Mouse (Mus musculus) midbrain, embryonic 16.5 days (tissue): Measurements from ENCODE around the gene Hlcs. TPM values are rescaled to one million over a fixed set of nuclear protein-coding genes. Genes with fewer than 3 reads are reported as not detected.

Experiments
- ATAC-seq: fragments of 200-750 bp; cut with Nextera tagmentation; 2 replicates; pipeline ENCODE4 v1.8.0; 2017; ENCODE audit warnings: moderate TSS enrichment
- H3K27ac ChIP-seq: fragments of 300-500 bp; sonication (generic); 2 replicates; pipeline ENCODE4 v1.5.1; 2014; ENCODE audit warnings: mild to moderate bottlenecking, low read length, mixed read lengths
- H3K27me3 ChIP-seq: fragments of 300-500 bp; sonication (generic); 2 replicates; pipeline ENCODE4 v1.6.1; 2014; ENCODE audit warnings: low read depth, low read length, mixed read lengths; ENCODE audit not compliant: control insufficient read depth, insufficient read depth
- H3K36me3 ChIP-seq: fragments of 300-500 bp; sonication (generic); 2 replicates; pipeline ENCODE4 v1.6.1; 2014; ENCODE audit warnings: mild to moderate bottlenecking, low read length, moderate library complexity, mixed read lengths; ENCODE audit not compliant: control insufficient read depth, insufficient read depth
- H3K4me1 ChIP-seq: fragments of 300-500 bp; sonication (generic); 2 replicates; pipeline ENCODE4 v1.6.1; 2014; ENCODE audit warnings: mild to moderate bottlenecking, low read length, mixed read lengths; ENCODE audit not compliant: control insufficient read depth, insufficient read depth
- H3K4me2 ChIP-seq: fragments of 300-500 bp; sonication (generic); 2 replicates; pipeline ENCODE4 v1.6.1; 2014; ENCODE audit warnings: mild to moderate bottlenecking, low read length, mixed read lengths
- H3K4me3 ChIP-seq: fragments of 300-500 bp; sonication (generic); 2 replicates; pipeline ENCODE4 v1.5.1; 2014; ENCODE audit warnings: low read depth, mild to moderate bottlenecking, low read length, moderate library complexity, mixed read lengths
- H3K9ac ChIP-seq: fragments of 300-500 bp; sonication (generic); 2 replicates; pipeline ENCODE4 v1.6.1; 2014; ENCODE audit warnings: low read depth, low read length, mixed read lengths
- H3K9me3 ChIP-seq: fragments of 300-500 bp; sonication (generic); replicated peaks from 2 replicates; pipeline ENCODE4 v1.6.1; 2014; ENCODE audit warnings: mild to moderate bottlenecking, low read length, mixed read lengths; ENCODE audit not compliant: control insufficient read depth, poor library complexity, severe bottlenecking
- WGBS: fragments of 180-500 bp; shearing (Covaris S2); extraction: QIAGEN DNeasy Blood & Tissue Kit; methylation state at CpG from one replicate; pipeline ENCODE4 v1.1.7; 2014; 5-methylcytosine and 5-hydroxymethylcytosine counted together
- polyA plus RNA-seq: library from polyadenylated mRNA; unstranded; fragments of >200 nt; fragmentation: Nextera tagmentation; extraction: Ambion mirVana; gene quantifications from 2 replicates; pipeline ENCODE4 v1.2.1, GENCODE M21; 2015

Gene Hlcs
- polyA plus RNA-seq, 1 experiment from 2014 or later = 8.6 TPM

- Histone ChIP-seq H3K9ac (no peak overlapping the region), H3K9me3 (no peaks in the 10 kb centered on the region), H3K36me3 (peaks cover 5% of the 10 kb centered on the region; the same call in 1 of the 2 replicates), H3K4me2 (no peak overlapping the region), H3K4me3 (no peak overlapping the region), H3K27ac (no peak overlapping the region), H3K27me3 (no peaks in the 10 kb centered on the region), H3K4me1 (peaks cover under 1% of the 10 kb centered on the region)
- 99% methylated on average over 3 of the region's 3 CpGs for WGBS
- ATAC-seq = no peak
Observed at GRCm38 (mm10) chr16:94283972-94284371, 29.4 kb downstream of the Hlcs start.

- 84% methylated on average over 6 of the region's 6 CpGs for WGBS
- ATAC-seq = no peak
- no peaks in the 10 kb centered on the region for H3K9me3 ChIP-seq
Observed at GRCm38 (mm10) chr16:94270826-94271225, 42.5 kb downstream of the Hlcs start.

GRCm38 (mm10) chr16:94269635-94270034, 43.7 kb downstream of the Hlcs start:
- 3% methylated on average over 9 of the region's 9 CpGs for WGBS
- no peak overlapping the region for H3K9ac ChIP-seq
- H3K4me1 ChIP-seq = peaks cover 13% of the 10 kb centered on the region; the same call in 1 of the 2 replicates
- ATAC-seq = peak; percentile 77; the same call in 1 of the 2 replicates
- no peaks in the 10 kb centered on the region for H3K36me3 ChIP-seq
- H3K9me3 ChIP-seq = no peaks in the 10 kb centered on the region
- 0 out of 2 replicates have a peak overlapping the region, but pooled peaks have one; percentile 11 for H3K4me3 ChIP-seq
- H3K27me3 ChIP-seq = no peaks in the 10 kb centered on the region
- H3K4me2 ChIP-seq = peak overlapping the region; percentile 43
- no peak overlapping the region for H3K27ac ChIP-seq

More at GRCm38 (mm10) chr16:94270826-94271225, 42.5 kb downstream of the Hlcs start:
- H3K9ac ChIP-seq = no peak overlapping the region
- peaks cover 5% of the 10 kb centered on the region; the same call in 1 of the 2 replicates for H3K4me1 ChIP-seq
- H3K4me2 ChIP-seq = no peak overlapping the region
- no peaks in the 10 kb centered on the region for H3K36me3 ChIP-seq
- no peaks in the 10 kb centered on the region for H3K27me3 ChIP-seq
- no peak overlapping the region for H3K27ac ChIP-seq
- no peak overlapping the region for H3K4me3 ChIP-seq

GRCm38 (mm10) chr16:94268205-94268604, 45.2 kb downstream of the Hlcs start:
- Histone ChIP-seq H3K4me3 (no peak overlapping the region), H3K27me3 (no peaks in the 10 kb centered on the region), H3K9me3 (no peaks in the 10 kb centered on the region), H3K9ac (no peak overlapping the region), H3K4me1 (peaks cover 13% of the 10 kb centered on the region; the same call in 1 of the 2 replicates), H3K4me2 (no peak overlapping the region), H3K36me3 (no peaks in the 10 kb centered on the region), H3K27ac (no peak overlapping the region)
- 90% methylated on average over 14 of the region's 14 CpGs for WGBS
- ATAC-seq = no peak

- H3K9ac ChIP-seq = no peak overlapping the region
- WGBS = 82% methylated on average over 6 of the region's 6 CpGs
- no peak overlapping the region for H3K4me2 ChIP-seq
- peaks cover 9% of the 10 kb centered on the region; the same call in 1 of the 2 replicates for H3K4me1 ChIP-seq
- H3K27ac ChIP-seq = no peak overlapping the region
- no peaks in the 10 kb centered on the region for H3K9me3 ChIP-seq
- no peak for ATAC-seq
- H3K36me3 ChIP-seq = no peaks in the 10 kb centered on the region
- H3K4me3 ChIP-seq = no peak overlapping the region
- no peaks in the 10 kb centered on the region for H3K27me3 ChIP-seq
Observed at GRCm38 (mm10) chr16:94264611-94265010, 48.8 kb downstream of the Hlcs start.

- H3K27me3 ChIP-seq = no peaks in the 10 kb centered on the region
- H3K9ac ChIP-seq = no peak overlapping the region
- peaks cover 9% of the 10 kb centered on the region; the same call in 1 of the 2 replicates for H3K4me1 ChIP-seq
- H3K4me2 ChIP-seq = no peak overlapping the region
- WGBS = 92% methylated on average over 19 of the region's 19 CpGs
- ATAC-seq = no peak
- H3K4me3 ChIP-seq = no peak overlapping the region
- H3K36me3 ChIP-seq = no peaks in the 10 kb centered on the region
- H3K27ac ChIP-seq = no peak overlapping the region
- no peaks in the 10 kb centered on the region for H3K9me3 ChIP-seq
Observed at GRCm38 (mm10) chr16:94262501-94262900, 50.9 kb downstream of the Hlcs start.

GRCm38 (mm10) chr16:94260938-94261630, 52.3 kb downstream of the Hlcs start:
- Histone ChIP-seq H3K27ac (no peak overlapping the region), H3K9me3 (no peaks in the 10 kb centered on the region), H3K4me1 (peaks cover 9% of the 10 kb centered on the region; the same call in 1 of the 2 replicates), H3K4me3 (no peak overlapping the region), H3K4me2 (no peak overlapping the region), H3K36me3 (no peaks in the 10 kb centered on the region), H3K9ac (no peak overlapping the region), H3K27me3 (no peaks in the 10 kb centered on the region)
- no peak for ATAC-seq
- WGBS = 90% methylated on average over 19 of the region's 19 CpGs

GRCm38 (mm10) chr16:94258366-94259310, 54.7 kb downstream of the Hlcs start:
- no peak overlapping the region for H3K9ac ChIP-seq
- H3K4me2 ChIP-seq = no peak overlapping the region
- H3K4me1 ChIP-seq = peaks cover 4% of the 10 kb centered on the region; the same call in 1 of the 2 replicates
- H3K27me3 ChIP-seq = no peaks in the 10 kb centered on the region; the same call in 1 of the 2 replicates
- H3K36me3 ChIP-seq = no peaks in the 10 kb centered on the region
- no peak overlapping the region for H3K27ac ChIP-seq
- no peaks in the 10 kb centered on the region for H3K9me3 ChIP-seq
- ATAC-seq = peak; percentile 78
- H3K4me3 ChIP-seq = no peak overlapping the region
- 67% methylated on average over 14 of the region's 14 CpGs for WGBS
